Mouse (Mus musculus): ENCODE data around the gene Mrps18c.

GRCm38 (mm10) chr5:100751655-100752054 lies 46.8 kb upstream of the Mrps18c start:
- TF ChIP-seq ZNF384 (IDR thresholded peaks at IDR 0.05; ENCODE audit: low read depth, low read length): no peak
- no peak for TF ChIP-seq ZC3H11A (IDR thresholded peaks at IDR 0.05; ENCODE audit: borderline replicate concordance, low read depth, low read length)
- TF ChIP-seq HCFC1 (IDR thresholded peaks at IDR 0.05; ENCODE audit: borderline replicate concordance, insufficient read depth, low read length): no peak
